Mouse (Mus musculus): Measurements from ENCODE around the gene Fcrlb.
"Not testable (repeated sequence)": the region's sequence is repeated elsewhere in the genome, so short reads cannot be mapped to it uniquely, and the experiment has no call there.

Gene Fcrlb

GRCm38 (mm10) chr1:170912891-170913615 lies at the start of gene Fcrlb:
Gene Fcrlb, minus strand, starts transcription at chr1:170912941.
- no peak for DNase-seq (ENCODE audit: low read depth, low spot score)

DNA sequence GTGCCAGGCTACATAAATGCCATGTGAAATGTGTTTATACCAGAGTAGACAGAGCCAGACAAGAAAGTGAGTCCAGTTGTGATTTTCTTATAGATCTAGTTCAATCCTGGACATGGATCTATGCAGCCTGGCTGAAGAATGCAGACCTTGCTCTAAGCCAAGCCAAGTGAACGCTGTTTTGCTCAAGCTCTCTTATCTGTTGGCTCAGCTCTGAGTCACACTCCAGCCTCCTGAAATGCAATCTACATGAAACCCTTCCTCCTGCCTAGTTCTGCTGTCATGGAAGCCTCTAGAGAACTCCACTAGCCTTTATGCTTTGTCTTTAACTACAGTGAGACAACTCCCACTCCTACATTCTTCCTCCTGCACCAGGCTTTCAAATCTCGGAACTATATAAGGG lies 49.6 kb upstream of the Fcrlb start:
- no peak for DNase-seq (ENCODE audit: low read depth, low spot score)

- no peak for DNase-seq (ENCODE audit: low read depth, low spot score)
These were observed 48.4 kb upstream of the Fcrlb start for GRCm38 (mm10) chr1:170961101-170961500.

DNA sequence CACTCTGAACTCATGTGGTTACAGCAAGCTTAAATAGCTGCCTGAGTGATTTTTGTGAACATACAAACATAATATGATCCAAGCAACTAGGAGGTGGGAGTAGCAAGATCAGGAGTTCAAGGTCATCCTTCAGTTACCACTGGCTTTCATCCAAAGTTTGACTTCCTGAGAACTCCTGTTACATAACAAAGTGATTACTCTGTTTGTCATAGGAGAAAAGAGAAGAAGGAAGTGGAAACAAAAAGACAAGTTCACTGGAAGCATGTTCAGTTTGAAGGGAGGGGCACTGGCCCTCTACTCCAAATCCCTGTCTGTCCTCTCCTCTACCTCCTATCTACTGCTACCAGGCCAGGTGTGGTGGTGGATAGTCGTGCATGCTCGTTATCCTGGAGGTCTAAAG lies 47.0 kb upstream of the Fcrlb start:
- DNase-seq (ENCODE audit: low read depth, low spot score) = no peak

DNA sequence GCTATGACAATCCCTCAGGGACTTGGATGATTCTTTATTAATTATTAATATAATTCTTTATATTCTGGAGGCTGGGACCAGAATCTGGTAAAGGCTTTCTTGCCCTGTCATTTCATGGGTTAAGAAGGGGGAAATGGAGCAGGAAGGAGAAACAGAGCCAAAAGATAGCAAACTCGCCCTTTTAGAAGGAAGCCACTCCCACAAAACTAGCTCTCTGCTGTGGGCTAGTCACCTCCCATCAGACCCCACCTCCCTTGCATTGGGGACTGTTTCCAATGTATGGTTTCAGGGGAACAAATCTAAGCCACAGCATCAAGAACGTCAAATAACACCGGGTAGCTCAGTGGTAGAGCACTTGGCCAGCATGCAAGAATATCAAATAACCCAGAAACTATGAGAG lies 45.5 kb upstream of the Fcrlb start:
- DNase-seq (ENCODE audit: low read depth, low spot score) = no peak

GRCm38 (mm10) chr1:170953192-170953591 lies 40.5 kb upstream of the Fcrlb start:
- DNase-seq (ENCODE audit: low read depth, low spot score) = no peak

GRCm38 (mm10) chr1:170950772-170951171 lies 38.0 kb upstream of the Fcrlb start:
- no peak for DNase-seq (ENCODE audit: low read depth, low spot score)

DNA sequence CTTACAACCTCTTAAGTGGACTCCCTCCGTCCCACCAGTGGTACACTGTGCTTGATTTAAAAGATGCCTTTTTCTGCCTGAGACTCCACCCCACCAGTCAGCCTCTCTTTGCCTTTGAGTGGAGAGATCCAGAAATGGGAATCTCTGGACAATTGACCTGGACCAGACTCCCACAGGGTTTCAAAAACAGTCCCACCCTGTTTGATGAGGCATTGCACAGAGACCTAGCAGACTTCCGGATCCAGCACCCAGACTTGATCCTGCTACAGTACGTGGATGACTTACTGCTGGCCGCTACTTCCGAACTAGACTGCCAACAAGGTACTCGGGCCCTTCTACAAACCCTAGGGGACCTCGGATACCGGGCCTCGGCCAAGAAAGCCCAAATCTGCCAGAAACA lies 32.2 kb upstream of the Fcrlb start:
- DNase-seq (ENCODE audit: low read depth, low spot score) = not testable (repeated sequence)

DNA sequence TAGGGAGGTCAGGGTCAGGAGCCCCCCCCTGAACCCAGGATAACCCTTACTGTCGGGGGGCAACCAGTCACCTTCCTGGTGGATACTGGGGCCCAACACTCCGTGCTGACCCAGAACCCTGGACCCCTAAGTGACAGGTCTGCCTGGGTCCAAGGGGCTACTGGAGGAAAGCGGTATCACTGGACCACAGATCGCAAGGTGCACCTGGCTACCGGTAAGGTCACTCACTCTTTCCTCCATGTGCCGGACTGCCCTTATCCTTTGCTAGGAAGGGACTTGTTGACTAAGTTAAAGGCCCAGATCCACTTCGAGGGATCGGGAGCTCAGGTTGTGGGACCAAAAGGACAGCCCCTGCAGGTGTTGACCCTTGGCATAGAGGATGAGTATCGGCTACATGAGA lies 31.4 kb upstream of the Fcrlb start:
- not testable (repeated sequence) for DNase-seq (ENCODE audit: low read depth, low spot score)

GRCm38 (mm10) chr1:170939255-170939654 lies 26.5 kb upstream of the Fcrlb start:
- no peak for DNase-seq (ENCODE audit: low read depth, low spot score)

DNA sequence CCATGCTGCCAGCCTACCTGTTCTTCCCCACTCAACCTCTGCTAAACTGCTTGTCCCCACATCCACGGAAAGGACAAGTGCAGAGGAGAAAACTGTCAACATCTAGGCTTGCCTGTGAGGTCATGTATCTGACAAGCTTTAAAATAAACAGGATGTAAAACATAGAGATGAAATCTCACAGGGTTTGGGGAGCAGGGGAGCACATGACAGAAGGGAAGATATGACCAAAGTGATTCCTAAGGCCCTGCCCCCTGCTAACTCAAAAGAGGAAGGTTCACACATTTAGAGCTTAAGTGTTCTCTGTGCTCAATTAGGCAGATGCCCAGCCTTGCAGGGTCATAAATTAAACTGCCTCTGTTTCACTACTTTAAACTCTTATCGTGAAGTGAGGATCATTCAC lies 21.6 kb upstream of the Fcrlb start:
- no peak for DNase-seq (ENCODE audit: low read depth, low spot score)

- DNase-seq (ENCODE audit: low read depth, low spot score) = no peak
These were observed 21.2 kb upstream of the Fcrlb start for GRCm38 (mm10) chr1:170933940-170934339.

- no peak for DNase-seq (ENCODE audit: low read depth, low spot score)
These were observed 20.7 kb upstream of the Fcrlb start for GRCm38 (mm10) chr1:170933386-170933920.

DNA sequence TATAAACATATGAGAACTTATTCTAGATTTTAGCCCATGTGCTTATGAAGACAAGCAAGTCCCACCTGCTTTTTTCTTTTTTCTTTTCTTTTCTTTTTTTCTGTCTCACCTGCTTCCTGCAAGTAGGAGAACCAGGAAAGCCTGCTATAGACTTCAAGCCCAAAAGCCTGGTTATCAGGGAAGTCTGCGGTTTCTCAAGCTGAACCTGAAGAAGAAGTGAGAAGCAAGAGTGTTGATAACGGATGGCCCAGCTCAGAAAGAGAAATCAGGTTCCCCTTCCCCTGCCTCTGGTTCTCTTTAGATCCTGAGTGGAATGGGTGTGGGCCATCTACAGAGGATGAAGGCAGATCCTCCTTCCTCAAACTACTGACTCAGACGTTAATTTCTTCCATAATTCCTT lies 19.3 kb upstream of the Fcrlb start:
- DNase-seq (ENCODE audit: low read depth, low spot score) = no peak

GRCm38 (mm10) chr1:170929245-170929644 lies 16.5 kb upstream of the Fcrlb start:
- no peak for DNase-seq (ENCODE audit: low read depth, low spot score)

DNA sequence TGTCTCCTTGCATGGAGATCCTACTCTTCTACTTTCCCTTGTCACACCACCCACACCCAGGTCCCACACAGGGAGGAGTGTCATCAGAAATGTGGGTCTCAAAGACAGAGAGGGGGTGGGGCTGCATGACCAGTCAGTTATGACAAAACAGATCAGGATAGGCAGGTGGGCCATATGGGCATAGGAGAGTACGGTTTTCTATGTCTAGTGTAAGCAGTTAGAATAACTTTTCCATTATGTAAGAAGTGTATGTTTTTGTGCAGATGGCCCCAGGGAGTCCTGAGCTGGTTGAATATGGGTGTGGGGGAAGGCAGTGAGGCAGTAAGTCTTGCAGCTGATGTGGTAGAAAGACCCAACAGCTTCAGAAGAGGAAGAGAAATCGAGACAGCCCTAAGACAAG lies 15.7 kb upstream of the Fcrlb start:
- no peak for DNase-seq (ENCODE audit: low read depth, low spot score)

DNA sequence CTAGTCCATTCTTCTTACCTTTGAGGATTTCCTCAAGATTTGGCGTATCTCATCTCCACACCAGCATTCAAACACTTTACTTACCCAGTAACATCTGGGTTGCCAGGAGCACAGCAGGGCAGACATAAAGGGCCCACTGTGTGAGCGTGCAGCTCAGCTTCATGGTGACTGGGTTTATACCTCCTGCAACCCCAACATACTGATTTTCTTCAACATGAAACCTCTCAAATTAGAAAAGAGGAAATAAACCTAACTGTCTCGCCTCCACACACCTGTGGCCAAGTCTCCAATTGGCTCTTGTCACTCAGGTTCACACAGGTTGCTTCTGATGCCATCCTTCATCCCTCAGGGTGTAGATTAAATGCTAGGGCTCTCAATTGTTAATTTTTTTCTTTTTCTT lies 14.6 kb upstream of the Fcrlb start, which contains the start of gene Fcrla:
TSS of gene Fcrla (minus strand) at position 206 of the 400 bp plus-strand sequence.
- no peak for DNase-seq (ENCODE audit: low read depth, low spot score)

DNA sequence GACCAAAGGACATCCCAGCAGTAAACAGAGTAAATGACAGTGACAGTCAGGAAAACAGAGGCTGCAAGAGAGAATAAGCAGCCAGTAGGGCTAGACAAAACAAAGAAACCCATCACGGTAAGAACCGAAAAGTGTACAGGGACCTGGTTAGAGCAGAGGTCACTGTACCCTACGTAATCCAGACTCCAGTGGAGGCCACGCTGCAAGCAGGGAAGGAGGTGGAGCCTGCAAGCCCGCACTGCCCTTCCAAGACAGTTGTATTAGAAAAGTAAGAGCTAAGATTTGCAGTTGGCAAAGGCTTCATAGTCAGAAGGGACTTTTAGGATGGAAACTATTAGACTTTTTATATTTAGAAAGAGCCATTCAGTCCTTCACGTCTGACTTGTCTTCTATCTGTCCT lies 14.2 kb upstream of the Fcrlb start:
- DNase-seq (ENCODE audit: low read depth, low spot score) = no peak

DNA sequence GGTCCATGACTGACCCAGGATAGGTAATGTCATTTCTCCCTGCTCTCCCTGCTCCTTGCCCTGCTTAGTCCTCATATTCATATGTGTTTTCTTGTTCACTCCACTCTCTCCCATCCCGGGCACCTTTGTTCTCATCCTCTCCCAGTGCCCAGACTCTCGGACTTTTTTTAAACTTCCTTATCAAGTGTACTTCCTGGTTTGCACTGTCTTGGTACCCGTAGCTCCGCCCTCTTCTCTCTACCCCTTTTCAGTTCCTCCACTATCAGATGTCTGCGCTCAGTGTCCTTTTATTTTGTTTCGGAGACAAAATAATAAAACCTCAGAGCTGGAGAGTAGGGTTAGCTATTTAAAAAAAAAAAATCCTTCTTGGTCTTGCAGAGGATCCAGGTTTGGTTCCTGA lies 11.7 kb upstream of the Fcrlb start:
- DNase-seq (ENCODE audit: low read depth, low spot score) = no peak

DNA sequence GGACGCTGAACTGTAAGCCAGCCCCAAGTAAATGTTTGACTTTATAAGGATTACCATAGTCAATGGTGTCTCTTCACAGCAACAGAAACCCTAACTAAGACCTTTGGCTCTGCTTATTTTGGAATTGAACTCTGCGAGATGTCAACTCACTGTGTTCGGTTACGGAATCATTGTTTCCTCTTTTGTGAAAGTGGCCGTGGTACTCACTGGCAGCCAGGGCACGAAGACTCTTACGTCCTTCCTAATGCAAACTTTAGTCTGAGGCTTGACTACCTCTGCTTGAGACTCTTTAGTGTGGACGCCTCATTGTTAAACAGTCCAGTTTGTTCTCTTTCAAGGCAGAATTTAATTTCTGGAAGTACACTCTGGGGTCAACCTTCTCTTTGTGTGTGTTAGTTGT lies 6.6 kb upstream of the Fcrlb start:
- no peak for DNase-seq (ENCODE audit: low read depth, low spot score)

- no peak for DNase-seq (ENCODE audit: low read depth, low spot score)
These were observed 2.9 kb upstream of the Fcrlb start for GRCm38 (mm10) chr1:170915657-170916056.

DNA sequence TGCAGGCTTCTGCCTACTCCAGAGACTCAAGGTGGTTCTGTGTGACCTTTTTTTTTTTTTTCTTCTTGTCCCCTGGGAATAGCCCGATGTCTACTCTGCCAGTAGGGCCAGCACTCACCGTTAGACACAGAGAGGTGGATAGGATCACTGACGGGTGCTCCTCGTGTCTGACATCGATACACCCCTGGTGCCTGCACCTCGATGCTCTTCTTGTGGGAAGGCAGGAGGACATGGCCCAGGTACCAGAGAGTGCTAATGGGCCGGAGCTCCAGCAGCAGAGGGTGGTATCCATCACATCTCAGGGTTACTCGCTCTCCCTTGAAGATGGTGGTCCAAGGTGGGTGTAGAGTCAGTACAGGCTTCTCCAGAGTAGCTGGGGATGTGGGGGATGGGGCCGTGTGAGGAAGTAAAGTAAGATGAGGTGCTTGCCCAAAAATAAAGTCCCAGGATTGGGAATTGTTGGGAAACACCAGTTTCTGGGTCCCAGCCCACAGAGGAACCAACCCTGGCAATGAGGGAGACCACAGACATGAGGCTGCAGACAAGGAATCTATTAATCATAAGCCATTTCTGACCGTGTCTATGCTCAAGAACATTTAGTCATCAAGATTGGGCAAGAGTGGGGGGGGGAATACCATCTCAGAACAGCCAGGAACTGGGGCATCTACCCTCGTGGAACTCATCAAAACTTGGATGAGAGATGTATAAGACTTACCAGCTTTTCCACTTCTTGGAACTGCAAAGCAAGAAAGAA lies 657 bp downstream of the Fcrlb start:
- DNase-seq (ENCODE audit: low read depth, low spot score) = no peak

GRCm38 (mm10) chr1:170908341-170908740 lies 4.4 kb downstream of the Fcrlb start:
- no peak for DNase-seq (ENCODE audit: low read depth, low spot score)
